Mouse (Mus musculus): Measurements from ENCODE around the gene Zbtb44. TPM values are rescaled to one million over a fixed set of nuclear protein-coding genes. Genes with fewer than 3 reads are reported as not detected.

Zbtb44 gene
- polyA plus RNA-seq, 1 experiment from 2014 or later, result 4.4 TPM

DNA sequence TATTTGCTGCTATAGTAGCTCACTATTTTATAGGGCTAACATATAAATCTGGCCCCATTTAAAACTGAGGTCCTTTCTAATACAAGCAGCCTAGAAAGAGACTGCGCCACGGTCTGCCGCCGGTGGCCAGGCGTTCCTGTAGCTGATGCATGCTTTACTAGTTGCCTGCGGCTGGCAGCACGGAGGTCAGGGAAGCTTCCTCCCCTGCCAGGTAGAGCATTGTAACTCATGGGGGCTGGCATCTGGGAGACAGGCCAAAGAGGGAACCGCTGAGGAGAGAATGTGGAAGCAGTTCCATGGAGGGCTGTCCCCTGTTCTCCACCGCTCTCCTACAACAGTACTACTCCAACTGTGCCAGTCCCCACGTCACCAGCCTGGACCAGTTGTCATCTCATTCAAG is 44.4 kb downstream of the Zbtb44 start:
- Histone ChIP-seq H3K9ac (no peak overlapping the region), H3K27me3 (no peaks in the 10 kb centered on the region), H3K4me2 (no peak overlapping the region), H3K9me3 (replicated peaks) (no peaks in the 10 kb centered on the region), H3K4me1 (no peaks in the 10 kb centered on the region), H3K36me3 (ENCODE audit: poor library complexity, severe bottlenecking) (no peaks in the 10 kb centered on the region; the same call in 1 of the 2 replicates), H3K4me3 (no peak overlapping the region), H3K27ac (no peak overlapping the region)
- WGBS, result 84% methylated on average over 10 of the region's 10 CpGs
- no peak for ATAC-seq

DNA sequence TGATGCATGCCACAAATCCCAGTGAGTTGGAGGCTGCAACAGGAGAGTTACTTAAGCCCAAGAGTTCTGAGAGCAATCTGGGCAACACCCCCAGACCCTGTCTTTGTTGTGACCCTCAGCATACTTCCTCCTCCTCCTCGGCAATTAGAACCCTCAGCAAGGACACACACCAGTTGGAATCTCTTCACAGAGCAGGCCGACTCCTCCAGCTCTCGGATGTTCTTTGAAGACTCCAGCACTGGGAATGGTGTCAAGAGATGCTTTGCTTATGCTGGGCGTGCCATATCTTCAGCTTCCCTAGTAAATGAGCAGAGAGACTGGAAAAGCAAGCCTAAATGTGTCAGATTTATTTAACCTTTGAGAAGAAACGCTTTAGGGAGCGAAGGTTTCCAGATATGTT is 50.3 kb downstream of the Zbtb44 start:
- Histone ChIP-seq H3K4me3 (no peak overlapping the region), H3K9me3 (replicated peaks) (no peaks in the 10 kb centered on the region), H3K9ac (no peak overlapping the region), H3K36me3 (ENCODE audit: poor library complexity, severe bottlenecking) (no peaks in the 10 kb centered on the region), H3K4me2 (no peak overlapping the region), H3K27ac (no peak overlapping the region), H3K27me3 (0 out of 2 replicates have a peak, but pooled peaks cover 6% of the 10 kb centered on the region), H3K4me1 (0 out of 2 replicates have a peak, but pooled peaks cover 7% of the 10 kb centered on the region)
- 81% methylated on average over 6 of the region's 6 CpGs for WGBS
- no peak for ATAC-seq

DNA sequence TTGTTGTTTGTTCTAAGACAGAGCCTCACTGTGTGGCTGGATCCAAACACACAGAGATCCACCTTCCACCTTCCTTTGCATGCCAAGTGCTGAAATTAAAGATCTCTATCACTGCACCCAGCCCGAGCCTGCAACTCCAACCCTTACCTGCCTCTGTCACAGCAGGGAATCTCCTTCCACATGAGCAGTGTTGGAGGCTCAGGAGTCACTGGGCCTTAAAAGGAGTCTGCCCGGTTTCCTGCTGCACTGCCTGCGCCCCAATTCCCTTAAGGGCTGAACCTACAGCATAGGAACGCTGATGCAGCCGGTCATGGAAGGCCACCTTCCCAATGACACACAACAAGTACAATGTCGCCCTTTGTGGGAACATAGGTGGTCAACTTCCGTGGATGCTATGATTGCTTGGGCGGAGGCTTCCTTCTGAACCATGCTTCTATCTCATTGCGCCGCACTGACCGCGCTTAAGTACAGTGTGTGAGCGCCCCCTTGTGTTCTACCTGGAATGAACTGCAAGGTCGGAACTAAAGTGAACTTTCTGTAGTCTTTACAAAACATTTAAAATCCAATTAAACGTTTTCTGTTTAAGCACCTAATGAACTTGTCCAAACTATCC is 51.7 kb downstream of the Zbtb44 start:
- Histone ChIP-seq H3K9ac (peak overlapping the region; percentile 45; the same call in 1 of the 2 replicates), H3K4me3 (peak overlapping the region; percentile 12; the same call in 1 of the 2 replicates), H3K27ac (no peak overlapping the region)

DNA sequence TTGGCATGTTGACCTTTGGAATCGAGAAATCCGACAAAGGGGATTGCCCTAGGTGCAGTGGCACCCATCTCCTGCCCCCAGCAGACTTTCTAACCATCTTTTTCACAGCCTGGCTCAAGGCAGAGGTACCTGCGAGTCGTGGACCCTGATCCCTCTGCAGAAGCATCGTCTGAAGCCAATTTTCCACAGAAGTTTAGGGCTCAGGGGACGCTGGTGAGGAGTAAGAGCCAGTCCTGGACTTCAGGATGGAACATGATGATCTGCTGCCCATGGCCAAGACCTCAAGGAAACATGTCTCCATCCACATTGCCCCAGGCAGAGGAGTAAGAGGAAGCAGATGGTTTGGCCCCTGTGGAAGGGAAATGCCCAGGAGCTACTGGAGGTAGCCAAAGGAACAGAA is 52.3 kb downstream of the Zbtb44 start:
- no peak overlapping the region for H3K27ac ChIP-seq
- WGBS, result 75% methylated on average over 6 of the region's 6 CpGs
- no peak overlapping the region for H3K4me3 ChIP-seq
- H3K4me1 ChIP-seq, result peaks cover 12% of the 10 kb centered on the region; the same call in 1 of the 2 replicates
- H3K27me3 ChIP-seq, result 0 out of 2 replicates have a peak, but pooled peaks cover 6% of the 10 kb centered on the region
- no peak overlapping the region for H3K9ac ChIP-seq
- no peak overlapping the region for H3K4me2 ChIP-seq
- ATAC-seq, result no peak
- no peaks in the 10 kb centered on the region for H3K9me3 ChIP-seq (replicated peaks)
- no peaks in the 10 kb centered on the region for H3K36me3 ChIP-seq (ENCODE audit: poor library complexity, severe bottlenecking)

More for the DNA sequence above, 51.7 kb downstream of the Zbtb44 start:
- peak overlapping the region; percentile 54 for H3K4me2 ChIP-seq
- 0 out of 2 replicates have a peak, but pooled peaks cover 6% of the 10 kb centered on the region for H3K27me3 ChIP-seq
- ATAC-seq, result peak; percentile 54
- H3K9me3 ChIP-seq (replicated peaks), result no peaks in the 10 kb centered on the region
- H3K36me3 ChIP-seq (ENCODE audit: poor library complexity, severe bottlenecking), result no peaks in the 10 kb centered on the region
- WGBS, result 5% methylated on average over 15 of the region's 15 CpGs
- H3K4me1 ChIP-seq, result peaks cover 8% of the 10 kb centered on the region; the same call in 1 of the 2 replicates

DNA sequence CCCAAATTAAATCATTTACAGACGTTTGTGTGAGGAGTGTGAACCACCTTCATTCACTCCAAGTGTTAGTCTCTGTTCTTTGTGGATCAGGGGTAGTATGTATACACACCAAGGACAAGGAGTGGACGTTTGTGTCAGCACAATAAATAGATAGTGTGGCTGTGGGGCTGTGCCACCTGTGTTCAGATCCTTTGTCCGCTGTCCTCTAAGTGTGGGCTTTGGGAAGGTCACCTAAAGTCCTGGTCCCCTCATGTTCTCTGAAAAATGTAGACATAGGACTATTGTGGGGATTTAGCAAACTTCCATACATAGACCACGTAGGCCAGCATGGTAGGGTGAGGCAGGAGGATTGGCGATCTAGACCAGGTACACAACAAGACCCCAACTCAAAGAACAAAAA is 55.1 kb downstream of the Zbtb44 start:
- Histone ChIP-seq H3K4me2 (no peak overlapping the region), H3K4me3 (no peak overlapping the region), H3K27ac (no peak overlapping the region), H3K9me3 (replicated peaks) (no peaks in the 10 kb centered on the region), H3K9ac (no peak overlapping the region), H3K4me1 (peaks cover 12% of the 10 kb centered on the region; the same call in 1 of the 2 replicates), H3K27me3 (0 out of 2 replicates have a peak, but pooled peaks cover 6% of the 10 kb centered on the region), H3K36me3 (ENCODE audit: poor library complexity, severe bottlenecking) (no peaks in the 10 kb centered on the region)
- no peak for ATAC-seq
- 78% methylated on average over 5 of the region's 5 CpGs for WGBS

DNA sequence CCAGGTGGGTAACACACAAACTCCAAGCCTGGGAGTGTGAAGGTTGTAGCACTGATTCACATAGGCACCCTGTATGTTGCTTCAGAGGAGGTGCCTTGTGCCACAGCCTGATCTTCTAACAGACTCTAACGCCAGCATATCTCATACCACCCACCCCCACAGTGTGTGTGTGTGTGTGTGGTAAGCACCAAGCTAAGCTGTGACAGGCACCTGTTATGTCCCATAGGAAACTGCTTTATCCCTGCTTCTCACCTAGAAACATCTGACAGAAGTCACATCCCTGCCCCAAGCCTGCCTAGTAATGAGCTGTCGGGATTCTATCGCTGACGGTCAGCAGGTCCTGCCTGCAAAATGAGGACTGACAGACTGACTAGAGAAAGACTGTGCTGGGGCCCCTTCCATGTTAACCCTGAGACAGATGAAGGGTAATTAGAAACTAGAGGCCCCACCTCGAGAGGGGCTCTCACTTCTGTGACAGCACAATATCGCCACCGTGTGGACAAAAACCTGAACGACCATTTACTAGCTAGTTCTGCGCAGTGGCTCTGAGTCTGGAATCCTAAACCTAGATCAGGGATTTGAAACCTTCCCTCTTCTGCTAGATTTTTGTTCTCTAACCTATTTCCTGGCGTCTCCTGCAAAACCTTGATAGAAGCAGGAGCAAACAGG is 55.8 kb downstream of the Zbtb44 start:
- Histone ChIP-seq H3K36me3 (ENCODE audit: poor library complexity, severe bottlenecking) (no peaks in the 10 kb centered on the region), H3K4me2 (no peak overlapping the region), H3K9ac (no peak overlapping the region), H3K27ac (no peak overlapping the region), H3K27me3 (0 out of 2 replicates have a peak, but pooled peaks cover 6% of the 10 kb centered on the region), H3K9me3 (replicated peaks) (no peaks in the 10 kb centered on the region), H3K4me1 (peaks cover 12% of the 10 kb centered on the region; the same call in 1 of the 2 replicates), H3K4me3 (no peak overlapping the region)
- 12% methylated on average over 10 of the region's 10 CpGs for WGBS
- ATAC-seq, result peak; percentile 47

DNA sequence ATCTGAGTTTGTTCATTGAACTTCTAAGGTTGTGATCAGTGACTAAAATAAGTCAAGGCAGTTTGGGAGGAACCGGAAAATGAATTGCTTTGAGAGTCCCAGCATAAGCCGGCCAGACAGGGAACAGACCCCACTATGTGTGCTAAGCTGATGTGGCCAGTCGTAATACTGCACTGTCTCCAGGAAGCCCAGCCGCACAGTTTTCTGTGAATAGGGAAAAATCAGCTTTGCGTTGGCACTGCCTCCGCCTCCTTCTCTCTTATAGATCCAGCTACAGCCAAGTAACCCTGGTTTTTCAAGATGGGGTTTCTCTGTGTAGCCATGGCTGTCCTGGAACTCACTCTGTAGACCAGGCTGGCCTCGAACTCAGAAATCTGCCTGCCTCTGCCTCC is 56.3 kb downstream of the Zbtb44 start:
- no peak overlapping the region for H3K27ac ChIP-seq
- H3K4me1 ChIP-seq, result peaks cover 9% of the 10 kb centered on the region; the same call in 1 of the 2 replicates
- H3K4me3 ChIP-seq, result no peak overlapping the region
- H3K9ac ChIP-seq, result no peak overlapping the region
- no peaks in the 10 kb centered on the region for H3K36me3 ChIP-seq (ENCODE audit: poor library complexity, severe bottlenecking)
- no peak overlapping the region for H3K4me2 ChIP-seq
- H3K27me3 ChIP-seq, result 0 out of 2 replicates have a peak, but pooled peaks cover 6% of the 10 kb centered on the region
- no peak for ATAC-seq
- H3K9me3 ChIP-seq (replicated peaks), result no peaks in the 10 kb centered on the region
- WGBS, result 80% methylated on average over 7 of the region's 7 CpGs

DNA sequence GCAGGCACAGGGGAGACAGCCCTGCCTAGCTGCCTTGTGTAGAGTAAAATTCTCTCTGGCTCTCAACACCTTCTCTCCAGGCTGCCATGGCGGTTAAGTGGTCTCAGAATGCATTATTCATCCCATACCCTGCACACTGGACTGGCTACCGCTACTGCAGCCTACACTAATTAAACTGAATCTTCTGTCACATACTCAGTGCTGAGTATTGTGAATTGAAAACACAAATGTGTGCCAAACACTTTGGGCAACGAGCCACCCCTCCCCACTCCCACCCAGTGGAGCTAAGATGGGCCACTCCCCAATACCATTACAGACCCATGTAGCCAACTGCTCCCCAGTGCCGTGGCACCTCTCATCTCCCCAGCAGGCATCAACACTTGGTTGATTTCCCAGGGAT is 57.0 kb downstream of the Zbtb44 start:
- no peaks in the 10 kb centered on the region for H3K9me3 ChIP-seq (replicated peaks)
- peak; percentile 43 for ATAC-seq
- H3K36me3 ChIP-seq (ENCODE audit: poor library complexity, severe bottlenecking), result no peaks in the 10 kb centered on the region
- peaks cover 5% of the 10 kb centered on the region; the same call in 1 of the 2 replicates for H3K4me1 ChIP-seq
- WGBS, result 43% methylated on average over 4 of the region's 4 CpGs
- H3K4me3 ChIP-seq, result no peak overlapping the region
- no peak overlapping the region for H3K27ac ChIP-seq
- H3K4me2 ChIP-seq, result no peak overlapping the region
- 0 out of 2 replicates have a peak, but pooled peaks cover 6% of the 10 kb centered on the region for H3K27me3 ChIP-seq
- no peak overlapping the region for H3K9ac ChIP-seq

DNA sequence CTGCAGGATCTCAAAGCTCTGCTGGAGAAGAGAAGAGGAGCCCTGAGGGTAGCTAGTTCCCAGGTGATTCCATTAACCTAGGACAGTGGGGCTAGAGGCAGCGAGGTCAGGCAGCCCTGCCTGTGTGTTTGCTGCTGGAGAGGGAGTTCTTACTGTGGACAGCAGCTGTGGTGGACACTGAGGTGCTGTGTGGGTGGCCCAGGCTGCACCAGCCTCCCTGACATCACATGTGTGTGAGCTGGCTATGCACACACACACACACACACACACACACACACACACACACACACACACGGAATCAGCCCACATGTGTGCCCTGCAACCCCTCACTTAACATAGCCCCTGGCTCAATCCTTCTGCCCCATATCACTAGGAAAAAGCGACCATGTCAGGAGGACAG is 57.7 kb downstream of the Zbtb44 start:
- Histone ChIP-seq H3K27ac (no peak overlapping the region), H3K4me1 (peaks cover 5% of the 10 kb centered on the region; the same call in 1 of the 2 replicates), H3K4me2 (no peak overlapping the region), H3K9me3 (replicated peaks) (no peaks in the 10 kb centered on the region), H3K4me3 (no peak overlapping the region), H3K9ac (no peak overlapping the region), H3K36me3 (ENCODE audit: poor library complexity, severe bottlenecking) (no peaks in the 10 kb centered on the region), H3K27me3 (0 out of 2 replicates have a peak, but pooled peaks cover 4% of the 10 kb centered on the region)
- no peak for ATAC-seq
- WGBS, result 64% methylated on average over 3 of the region's 3 CpGs

DNA sequence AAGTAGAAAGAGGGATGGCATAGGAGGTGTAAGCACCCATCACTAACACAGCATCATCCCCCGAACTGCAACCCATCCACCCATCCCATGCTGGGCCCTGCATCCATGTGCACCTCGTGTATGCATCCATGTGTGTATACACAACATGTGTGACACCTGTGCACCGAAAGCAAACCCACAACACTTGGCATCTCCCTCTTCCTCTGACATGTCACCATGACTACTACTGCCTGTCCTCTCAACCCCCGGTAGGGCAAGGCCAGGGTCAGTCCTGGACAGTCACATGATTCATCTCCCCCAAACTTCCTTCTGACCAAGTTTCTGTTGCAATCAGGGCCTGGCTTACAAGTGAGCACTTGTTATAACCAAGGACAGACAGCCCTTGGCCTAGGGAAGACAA is 58.4 kb downstream of the Zbtb44 start:
- no peaks in the 10 kb centered on the region for H3K27me3 ChIP-seq
- no peak overlapping the region for H3K9ac ChIP-seq
- H3K4me1 ChIP-seq, result peaks cover 5% of the 10 kb centered on the region; the same call in 1 of the 2 replicates
- no peak overlapping the region for H3K4me2 ChIP-seq
- no peaks in the 10 kb centered on the region for H3K9me3 ChIP-seq (replicated peaks)
- no peaks in the 10 kb centered on the region for H3K36me3 ChIP-seq (ENCODE audit: poor library complexity, severe bottlenecking)
- ATAC-seq, result no peak
- H3K4me3 ChIP-seq, result no peak overlapping the region
- 91% methylated on average over 4 of the region's 4 CpGs for WGBS
- no peak overlapping the region for H3K27ac ChIP-seq

DNA sequence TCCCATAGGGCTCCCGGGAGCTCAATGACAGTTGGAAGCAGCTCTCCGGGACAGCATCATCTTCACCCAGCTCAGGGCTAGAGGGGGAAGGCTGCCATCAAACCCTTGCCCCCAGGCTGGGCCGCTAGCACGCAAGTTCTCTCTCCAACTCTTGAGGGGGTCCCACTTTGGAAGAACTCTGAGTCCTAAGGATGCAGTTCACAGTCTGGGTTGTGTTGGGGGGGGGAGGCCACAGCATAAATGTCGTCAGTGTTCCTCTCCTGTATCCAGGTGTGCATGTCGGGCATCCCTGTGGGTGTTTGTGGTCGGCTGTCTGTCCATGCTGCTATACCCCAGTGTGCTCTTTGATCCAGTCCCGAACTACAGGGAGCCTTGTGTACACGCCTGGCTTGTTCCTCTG is 59.1 kb downstream of the Zbtb44 start:
- ATAC-seq, result no peak
- Histone ChIP-seq H3K36me3 (ENCODE audit: poor library complexity, severe bottlenecking) (no peaks in the 10 kb centered on the region), H3K9ac (no peak overlapping the region), H3K4me1 (peaks cover 5% of the 10 kb centered on the region; the same call in 1 of the 2 replicates), H3K4me2 (no peak overlapping the region), H3K4me3 (no peak overlapping the region), H3K27ac (no peak overlapping the region), H3K27me3 (no peaks in the 10 kb centered on the region), H3K9me3 (replicated peaks) (no peaks in the 10 kb centered on the region)
- 79% methylated on average over 9 of the region's 9 CpGs for whole genome bisulfite sequencing

Data from forebrain, embryonic 13.5 days (tissue).